Mouse (Mus musculus): ENCODE data around the gene Gm5105. TPM values are rescaled to one million over a fixed set of nuclear protein-coding genes. Genes with fewer than 3 reads are reported as not detected.

Gene Gm5105
- polyA plus RNA-seq, 1 experiment from 2014 or later: 0.19 TPM

DNA sequence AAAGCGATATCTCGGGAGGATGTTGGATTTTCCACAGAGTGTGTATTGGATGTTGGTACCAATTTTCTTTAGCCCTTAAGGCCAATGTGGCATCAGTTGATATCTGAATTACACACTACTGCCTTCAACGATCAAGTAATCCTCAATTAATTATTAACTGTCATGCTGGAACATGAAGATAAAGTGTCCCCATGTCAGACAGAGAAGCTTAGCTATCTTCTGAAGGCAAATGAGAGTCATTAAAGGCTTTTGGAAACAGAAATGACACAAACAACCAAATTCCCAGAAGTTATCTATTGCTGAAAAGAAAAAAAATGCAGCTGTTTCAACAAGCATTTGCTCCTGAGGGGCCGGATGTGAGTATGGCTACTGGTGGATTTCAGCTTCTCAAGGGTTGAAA is 45.2 kb downstream of the Gm5105 start:
- Histone ChIP-seq H3K27ac (ENCODE audit: low read length) (no peak overlapping the region), H3K9me3 (replicated peaks; ENCODE audit: control insufficient read depth, low read length) (no peaks in the 10 kb centered on the region; the same call in 1 of the 2 replicates), H3K27me3 (ENCODE audit: control insufficient read depth, insufficient read depth, low read length) (no peaks in the 10 kb centered on the region), H3K4me1 (ENCODE audit: control insufficient read depth, insufficient read depth, low read length) (no peaks in the 10 kb centered on the region), H3K9ac (ENCODE audit: low read length) (no peak overlapping the region), H3K4me2 (ENCODE audit: low read depth, low read length) (no peak overlapping the region), H3K4me3 (replicated peaks; ENCODE audit: low read length) (no peak overlapping the region), H3K36me3 (ENCODE audit: control insufficient read depth, insufficient read depth, low read length) (no peaks in the 10 kb centered on the region)
- WGBS: 80% methylated on average over 4 of the region's 4 CpGs
- ATAC-seq (ENCODE audit: insufficient read depth, low FRiP score): no peak

DNA sequence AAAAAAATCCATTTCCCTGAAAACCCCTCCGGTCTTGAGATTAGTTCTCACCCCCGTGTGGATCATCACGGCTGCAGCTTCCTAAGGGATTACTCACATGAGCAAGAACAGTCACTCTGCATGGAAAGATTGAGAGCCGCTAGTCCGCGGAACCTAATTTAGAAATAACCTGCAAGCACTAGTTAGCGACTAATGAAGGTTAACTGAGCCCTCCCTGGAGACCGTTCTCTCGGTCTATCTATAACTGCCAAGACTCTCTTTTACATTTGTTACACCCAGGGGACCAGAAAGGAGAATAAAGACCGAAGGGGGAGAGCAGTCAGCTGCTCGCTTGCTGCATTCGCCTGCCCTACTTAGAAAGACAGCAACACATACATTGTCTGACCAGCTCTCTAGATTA is 50.4 kb downstream of the Gm5105 start:
- Histone ChIP-seq H3K27me3 (ENCODE audit: control insufficient read depth, insufficient read depth, low read length) (no peaks in the 10 kb centered on the region), H3K4me2 (ENCODE audit: low read depth, low read length) (no peak overlapping the region), H3K27ac (ENCODE audit: low read length) (no peak overlapping the region), H3K9me3 (replicated peaks; ENCODE audit: control insufficient read depth, low read length) (no peaks in the 10 kb centered on the region; the same call in 1 of the 2 replicates), H3K4me3 (replicated peaks; ENCODE audit: low read length) (no peak overlapping the region), H3K36me3 (ENCODE audit: control insufficient read depth, insufficient read depth, low read length) (no peaks in the 10 kb centered on the region), H3K9ac (ENCODE audit: low read length) (no peak overlapping the region), H3K4me1 (ENCODE audit: control insufficient read depth, insufficient read depth, low read length) (0 out of 2 replicates have a peak, but pooled peaks cover 3% of the 10 kb centered on the region)
- no peak for ATAC-seq (ENCODE audit: insufficient read depth, low FRiP score)
- WGBS: 87% methylated on average over 12 of the region's 12 CpGs

DNA sequence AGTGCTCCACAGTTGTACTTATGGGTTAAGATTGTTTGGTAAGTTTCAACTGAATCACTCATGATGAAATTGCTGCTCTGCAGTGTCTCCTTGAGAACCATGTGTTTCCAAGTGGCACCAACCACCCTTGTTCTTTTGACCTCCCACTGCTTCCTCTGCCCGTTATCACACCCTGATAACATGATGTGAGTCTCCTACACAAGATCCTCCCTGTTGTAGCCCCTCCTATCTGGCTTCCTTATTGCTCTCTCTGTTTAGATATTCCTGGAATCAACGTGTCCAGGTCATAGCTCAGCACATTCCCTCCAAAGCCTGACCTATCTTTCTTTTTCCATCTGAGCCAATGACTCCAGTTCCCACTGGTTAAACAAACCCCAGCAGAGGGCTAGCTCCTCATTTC is 52.5 kb downstream of the Gm5105 start:
- WGBS: 58% methylated on average over 2 of the region's 2 CpGs
- no peak overlapping the region for H3K4me2 ChIP-seq (ENCODE audit: low read depth, low read length)
- ATAC-seq (ENCODE audit: insufficient read depth, low FRiP score): no peak
- H3K36me3 ChIP-seq (ENCODE audit: control insufficient read depth, insufficient read depth, low read length): no peaks in the 10 kb centered on the region
- no peak overlapping the region for H3K9ac ChIP-seq (ENCODE audit: low read length)
- 0 out of 2 replicates have a peak, but pooled peaks cover 3% of the 10 kb centered on the region for H3K4me1 ChIP-seq (ENCODE audit: control insufficient read depth, insufficient read depth, low read length)
- H3K4me3 ChIP-seq (replicated peaks; ENCODE audit: low read length): no peak overlapping the region
- H3K27me3 ChIP-seq (ENCODE audit: control insufficient read depth, insufficient read depth, low read length): no peaks in the 10 kb centered on the region
- H3K9me3 ChIP-seq (replicated peaks; ENCODE audit: control insufficient read depth, low read length): no peaks in the 10 kb centered on the region; the same call in 1 of the 2 replicates
- no peak overlapping the region for H3K27ac ChIP-seq (ENCODE audit: low read length)

DNA sequence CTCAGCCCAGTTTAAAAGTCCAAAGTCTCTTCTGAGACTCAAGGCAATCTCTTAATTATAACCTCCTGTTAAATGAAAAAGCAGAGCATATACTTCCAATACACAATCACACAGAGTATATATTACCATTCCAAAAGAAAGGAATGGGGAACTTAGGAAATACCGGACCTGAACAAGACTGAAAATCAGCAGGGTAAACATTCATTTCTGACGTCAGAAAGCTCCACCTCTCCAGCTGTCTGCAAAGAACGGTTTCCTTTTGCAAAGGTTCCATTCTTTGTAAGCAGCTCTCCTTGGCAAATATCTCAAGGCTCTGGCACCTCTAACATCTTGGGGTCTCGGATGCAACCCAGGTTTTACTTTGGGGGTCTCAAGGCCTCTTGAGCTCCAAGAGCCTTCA is 54.8 kb downstream of the Gm5105 start:
- 29% methylated on average over 4 of the region's 4 CpGs for WGBS
- no peaks in the 10 kb centered on the region for H3K36me3 ChIP-seq (ENCODE audit: control insufficient read depth, insufficient read depth, low read length)
- H3K9ac ChIP-seq (ENCODE audit: low read length): no peak overlapping the region
- H3K4me1 ChIP-seq (ENCODE audit: control insufficient read depth, insufficient read depth, low read length): peaks cover 8% of the 10 kb centered on the region; the same call in 1 of the 2 replicates
- no peak overlapping the region for H3K4me2 ChIP-seq (ENCODE audit: low read depth, low read length)
- no peak for ATAC-seq (ENCODE audit: insufficient read depth, low FRiP score)
- no peaks in the 10 kb centered on the region for H3K9me3 ChIP-seq (replicated peaks; ENCODE audit: control insufficient read depth, low read length)
- H3K27me3 ChIP-seq (ENCODE audit: control insufficient read depth, insufficient read depth, low read length): no peaks in the 10 kb centered on the region
- H3K4me3 ChIP-seq (replicated peaks; ENCODE audit: low read length): no peak overlapping the region
- H3K27ac ChIP-seq (ENCODE audit: low read length): no peak overlapping the region; the same call in 1 of the 2 replicates

DNA sequence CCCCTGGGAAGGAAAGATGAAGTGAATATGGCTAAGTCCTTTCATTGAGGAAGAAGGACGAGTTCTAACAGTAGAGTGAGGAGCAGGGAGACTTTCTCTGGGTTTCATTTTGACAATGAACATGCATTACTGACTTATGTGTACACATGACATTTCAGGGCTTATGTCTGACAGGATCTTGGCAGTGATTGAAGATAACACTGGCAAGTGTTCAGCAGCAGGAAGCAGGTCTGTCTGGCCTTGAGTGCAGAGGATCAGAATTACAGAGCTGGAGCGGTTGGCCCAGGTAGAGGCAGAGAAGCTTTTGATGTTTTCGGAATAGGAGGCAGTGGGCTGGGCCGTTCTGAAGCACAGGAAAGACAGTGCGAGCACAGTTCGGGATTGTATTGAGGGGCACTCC is 59.0 kb downstream of the Gm5105 start:
- H3K9ac ChIP-seq (ENCODE audit: low read length): no peak overlapping the region
- H3K36me3 ChIP-seq (ENCODE audit: control insufficient read depth, insufficient read depth, low read length): no peaks in the 10 kb centered on the region
- H3K4me3 ChIP-seq (replicated peaks; ENCODE audit: low read length): no peak overlapping the region
- H3K27ac ChIP-seq (ENCODE audit: low read length): no peak overlapping the region
- WGBS: 46% methylated on average over 6 of the region's 6 CpGs
- H3K9me3 ChIP-seq (replicated peaks; ENCODE audit: control insufficient read depth, low read length): peaks cover 6% of the 10 kb centered on the region
- H3K27me3 ChIP-seq (ENCODE audit: control insufficient read depth, insufficient read depth, low read length): no peaks in the 10 kb centered on the region
- ATAC-seq (ENCODE audit: insufficient read depth, low FRiP score): no peak
- peaks cover 8% of the 10 kb centered on the region; the same call in 1 of the 2 replicates for H3K4me1 ChIP-seq (ENCODE audit: control insufficient read depth, insufficient read depth, low read length)
- no peak overlapping the region for H3K4me2 ChIP-seq (ENCODE audit: low read depth, low read length)

DNA sequence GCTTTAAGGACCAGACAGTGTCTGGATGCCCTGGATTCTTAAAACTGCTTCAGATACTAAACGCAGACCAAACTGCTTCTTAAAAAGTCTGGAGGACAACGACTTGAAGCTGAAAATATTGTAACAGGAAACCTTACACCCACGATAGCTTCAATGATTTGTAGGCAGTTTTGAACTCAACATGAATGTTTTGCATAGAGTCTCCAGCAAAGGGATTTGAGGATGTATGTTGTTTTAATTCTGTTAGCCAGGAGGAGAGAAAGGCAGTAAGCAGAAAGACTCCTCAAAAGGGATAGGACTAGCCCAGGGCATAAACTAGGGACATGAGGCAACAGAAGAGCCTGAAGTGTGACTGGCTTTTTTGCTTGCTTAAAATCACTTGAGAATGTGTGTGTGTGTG is 60.3 kb downstream of the Gm5105 start:
- H3K27ac ChIP-seq (ENCODE audit: low read length): no peak overlapping the region
- no peak overlapping the region for H3K9ac ChIP-seq (ENCODE audit: low read length)

DNA sequence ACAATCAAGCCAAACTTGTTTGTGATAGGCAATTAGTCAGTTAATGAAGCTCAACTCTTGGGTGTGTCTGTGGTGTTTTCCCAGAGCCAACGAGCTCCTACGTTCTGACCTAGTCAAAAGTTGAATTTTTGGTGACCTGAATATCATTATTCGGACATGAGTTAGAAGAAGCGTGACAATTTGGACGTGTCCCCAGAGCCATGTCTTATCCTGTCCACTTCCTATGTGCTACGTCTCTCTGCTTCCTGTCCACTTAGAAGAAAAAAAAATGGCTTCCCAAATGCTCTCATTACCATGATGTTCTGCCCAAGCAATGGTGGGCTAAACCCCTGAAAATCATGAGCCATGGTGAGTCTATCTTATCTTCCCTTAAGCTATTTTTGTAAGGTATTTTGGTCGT is 63.9 kb downstream of the Gm5105 start:
- WGBS: 81% methylated on average over 7 of the region's 7 CpGs
- ATAC-seq (ENCODE audit: insufficient read depth, low FRiP score): no peak
- Histone ChIP-seq H3K27ac (ENCODE audit: low read length) (no peak overlapping the region), H3K4me2 (ENCODE audit: low read depth, low read length) (no peak overlapping the region), H3K9ac (ENCODE audit: low read length) (no peak overlapping the region), H3K4me1 (ENCODE audit: control insufficient read depth, insufficient read depth, low read length) (peaks cover 6% of the 10 kb centered on the region; the same call in 1 of the 2 replicates), H3K4me3 (replicated peaks; ENCODE audit: low read length) (no peak overlapping the region), H3K27me3 (ENCODE audit: control insufficient read depth, insufficient read depth, low read length) (no peaks in the 10 kb centered on the region), H3K9me3 (replicated peaks; ENCODE audit: control insufficient read depth, low read length) (peaks cover 6% of the 10 kb centered on the region), H3K36me3 (ENCODE audit: control insufficient read depth, insufficient read depth, low read length) (no peaks in the 10 kb centered on the region)

More for the DNA sequence above, 60.3 kb downstream of the Gm5105 start:
- H3K4me3 ChIP-seq (replicated peaks; ENCODE audit: low read length): no peak overlapping the region
- peaks cover 5% of the 10 kb centered on the region; the same call in 1 of the 2 replicates for H3K4me1 ChIP-seq (ENCODE audit: control insufficient read depth, insufficient read depth, low read length)
- no peaks in the 10 kb centered on the region for H3K36me3 ChIP-seq (ENCODE audit: control insufficient read depth, insufficient read depth, low read length)
- 46% methylated on average over 3 of the region's 3 CpGs for WGBS
- no peak overlapping the region for H3K4me2 ChIP-seq (ENCODE audit: low read depth, low read length)
- peaks cover 6% of the 10 kb centered on the region for H3K9me3 ChIP-seq (replicated peaks; ENCODE audit: control insufficient read depth, low read length)
- H3K27me3 ChIP-seq (ENCODE audit: control insufficient read depth, insufficient read depth, low read length): no peaks in the 10 kb centered on the region
- no peak for ATAC-seq (ENCODE audit: insufficient read depth, low FRiP score)

DNA sequence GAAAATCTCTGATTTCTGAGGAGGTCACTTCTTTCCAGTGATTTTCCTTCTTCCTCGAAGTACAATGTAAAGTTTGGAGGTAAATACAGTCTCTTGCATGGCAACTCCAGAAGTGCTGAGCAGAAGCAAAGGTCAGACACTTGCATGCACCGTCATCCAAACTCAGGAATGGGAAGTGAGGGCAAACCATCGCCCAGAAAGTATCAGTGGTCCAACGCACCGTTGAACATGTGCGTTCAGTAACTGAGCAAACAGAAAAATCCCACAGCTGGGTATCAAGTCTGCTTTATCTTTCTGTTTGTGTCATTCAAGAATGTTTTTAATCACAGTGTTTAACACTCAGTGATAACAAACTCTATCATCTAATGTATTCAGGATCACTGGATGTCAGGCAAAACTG is 64.6 kb downstream of the Gm5105 start:
- Histone ChIP-seq H3K27me3 (ENCODE audit: control insufficient read depth, insufficient read depth, low read length) (no peaks in the 10 kb centered on the region), H3K4me2 (ENCODE audit: low read depth, low read length) (no peak overlapping the region), H3K27ac (ENCODE audit: low read length) (no peak overlapping the region), H3K4me3 (replicated peaks; ENCODE audit: low read length) (no peak overlapping the region), H3K9ac (ENCODE audit: low read length) (no peak overlapping the region), H3K4me1 (ENCODE audit: control insufficient read depth, insufficient read depth, low read length) (peaks cover 4% of the 10 kb centered on the region; the same call in 1 of the 2 replicates), H3K9me3 (replicated peaks; ENCODE audit: control insufficient read depth, low read length) (peaks cover 6% of the 10 kb centered on the region), H3K36me3 (ENCODE audit: control insufficient read depth, insufficient read depth, low read length) (no peaks in the 10 kb centered on the region)
- WGBS: 45% methylated on average over 6 of the region's 6 CpGs
- ATAC-seq (ENCODE audit: insufficient read depth, low FRiP score): no peak

DNA sequence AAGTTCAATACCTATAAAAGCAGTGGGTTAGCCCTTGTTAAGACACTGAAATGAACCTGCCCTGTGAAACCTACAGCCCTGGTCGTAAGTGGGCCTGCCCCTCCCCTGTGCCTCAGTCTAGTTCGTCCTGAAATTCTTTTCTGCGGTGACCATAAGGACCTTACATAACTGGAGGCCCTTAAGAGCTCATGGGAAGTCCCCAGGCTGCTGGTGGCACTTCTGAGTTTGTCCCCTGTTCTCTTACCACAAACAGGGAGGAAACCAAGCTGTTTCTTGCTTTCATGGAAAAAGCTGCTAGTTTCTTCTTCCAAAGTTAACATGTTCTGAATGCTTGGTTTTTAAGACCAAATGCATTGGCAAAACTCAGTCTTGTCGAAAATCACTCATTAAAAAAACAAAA is 65.3 kb downstream of the Gm5105 start:
- no peak overlapping the region for H3K9ac ChIP-seq (ENCODE audit: low read length)
- no peaks in the 10 kb centered on the region for H3K27me3 ChIP-seq (ENCODE audit: control insufficient read depth, insufficient read depth, low read length)
- WGBS: 66% methylated on average over 4 of the region's 4 CpGs
- no peak overlapping the region for H3K4me2 ChIP-seq (ENCODE audit: low read depth, low read length)
- peaks cover 6% of the 10 kb centered on the region for H3K9me3 ChIP-seq (replicated peaks; ENCODE audit: control insufficient read depth, low read length)
- peaks cover 4% of the 10 kb centered on the region; the same call in 1 of the 2 replicates for H3K4me1 ChIP-seq (ENCODE audit: control insufficient read depth, insufficient read depth, low read length)
- H3K27ac ChIP-seq (ENCODE audit: low read length): no peak overlapping the region
- H3K4me3 ChIP-seq (replicated peaks; ENCODE audit: low read length): no peak overlapping the region
- ATAC-seq (ENCODE audit: insufficient read depth, low FRiP score): no peak
- H3K36me3 ChIP-seq (ENCODE audit: control insufficient read depth, insufficient read depth, low read length): no peaks in the 10 kb centered on the region
